Mouse (Mus musculus) thymus, postnatal 14 days (tissue): ENCODE results near the gene Chchd6.

Experiments used
- DNase-seq: peaks from one replicate; pipeline ENCODE4 v3.0.0; 2021

Gene Chchd6

DNA sequence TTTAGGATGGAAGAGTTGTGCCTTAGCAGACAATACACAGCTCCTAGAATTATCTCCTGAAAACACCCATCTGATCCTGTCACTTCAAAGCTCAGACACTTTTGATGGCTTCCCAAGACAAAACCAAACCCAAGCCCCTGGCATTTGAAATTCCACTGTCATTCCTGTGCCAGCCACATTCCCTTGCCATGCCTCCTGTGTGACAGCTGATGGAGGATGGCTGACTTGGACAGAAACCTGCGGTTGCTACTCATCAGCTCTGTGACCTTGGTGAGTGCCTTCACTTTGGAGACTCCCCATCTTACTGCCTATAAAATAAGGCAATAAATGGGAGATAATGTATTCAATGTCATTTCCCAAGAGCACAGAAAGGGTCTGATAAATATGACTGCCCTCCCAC lies 195.9 kb downstream of the Chchd6 start:
- DNase-seq, result no peak

DNA sequence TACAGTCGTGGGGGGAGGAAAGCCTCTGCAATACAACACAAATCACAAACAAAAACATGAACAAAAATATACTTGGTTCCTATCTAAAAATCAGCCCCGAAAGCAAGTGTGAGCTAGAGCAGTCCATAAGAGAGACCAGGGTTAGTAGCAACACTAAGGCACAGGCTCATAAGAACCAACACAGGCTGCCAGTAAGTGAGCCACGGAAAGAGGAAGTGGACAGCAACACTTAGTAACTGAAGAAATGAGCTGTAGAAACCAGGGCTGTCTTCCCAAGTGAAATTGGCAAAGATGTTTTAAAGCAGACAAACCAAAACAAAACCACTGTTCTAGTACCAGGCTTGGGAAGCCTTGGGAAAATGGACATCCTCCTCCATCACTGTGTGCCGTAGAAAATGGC lies 197.5 kb downstream of the Chchd6 start:
- no peak for DNase-seq

DNA sequence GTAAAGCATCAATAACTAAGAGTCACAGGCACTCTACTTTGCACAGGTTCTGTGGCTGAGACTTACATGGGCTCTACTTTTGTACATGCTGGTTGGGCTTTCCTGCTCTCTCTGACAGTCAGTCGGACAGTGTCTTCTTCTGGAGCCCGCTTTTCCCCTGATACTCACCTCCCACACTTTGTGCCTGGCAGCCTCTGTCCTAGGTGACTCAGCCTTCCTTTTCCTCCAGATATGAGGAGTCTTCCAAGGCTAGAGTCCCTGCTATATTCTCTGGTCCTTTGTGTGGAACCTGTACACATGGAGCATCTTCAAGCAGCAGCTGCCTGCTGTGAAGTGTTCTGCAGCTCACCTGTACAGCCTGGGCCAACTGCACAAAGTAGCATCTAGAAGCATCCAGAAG lies 201.6 kb downstream of the Chchd6 start:
- DNase-seq, result no peak

DNA sequence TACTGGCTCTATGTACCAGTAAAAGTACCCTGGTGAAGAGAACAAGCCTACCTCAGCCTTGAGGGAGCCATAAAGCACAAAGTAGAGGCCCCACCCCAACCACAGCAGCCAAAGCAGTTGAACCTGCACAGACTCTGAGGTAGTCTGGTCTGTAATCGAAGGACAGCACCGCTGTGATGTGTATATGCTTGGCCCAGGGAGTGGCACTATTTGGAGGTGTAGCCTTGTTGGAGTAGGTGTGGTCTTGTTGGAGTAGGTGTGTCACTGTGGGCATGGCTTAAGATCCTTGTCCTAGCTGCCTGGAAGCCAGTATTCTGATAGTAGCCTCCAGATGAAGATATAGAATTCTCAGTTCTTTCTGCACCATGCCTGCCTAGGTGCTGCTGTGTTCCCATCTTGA lies 203.2 kb downstream of the Chchd6 start:
- no peak for DNase-seq

DNA sequence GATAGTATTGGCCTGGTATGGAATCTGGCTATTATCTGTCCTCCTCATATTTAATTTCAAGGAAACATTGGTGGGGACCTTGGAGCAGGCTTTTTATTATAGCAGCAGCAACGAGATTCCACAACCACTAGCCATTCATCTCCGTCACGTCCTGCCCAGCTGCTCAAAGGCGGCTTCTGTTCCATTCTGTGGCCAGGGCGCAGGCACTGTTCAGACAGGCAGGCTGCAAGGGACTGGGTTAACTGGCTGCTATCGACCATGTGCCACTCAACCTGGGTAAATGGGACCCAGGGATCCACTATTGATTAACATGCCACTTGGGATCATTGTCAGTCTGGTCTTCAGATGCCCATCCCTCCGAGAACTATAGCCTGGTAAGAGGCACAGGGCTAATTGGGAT lies 205.7 kb downstream of the Chchd6 start:
- DNase-seq, result no peak

DNA sequence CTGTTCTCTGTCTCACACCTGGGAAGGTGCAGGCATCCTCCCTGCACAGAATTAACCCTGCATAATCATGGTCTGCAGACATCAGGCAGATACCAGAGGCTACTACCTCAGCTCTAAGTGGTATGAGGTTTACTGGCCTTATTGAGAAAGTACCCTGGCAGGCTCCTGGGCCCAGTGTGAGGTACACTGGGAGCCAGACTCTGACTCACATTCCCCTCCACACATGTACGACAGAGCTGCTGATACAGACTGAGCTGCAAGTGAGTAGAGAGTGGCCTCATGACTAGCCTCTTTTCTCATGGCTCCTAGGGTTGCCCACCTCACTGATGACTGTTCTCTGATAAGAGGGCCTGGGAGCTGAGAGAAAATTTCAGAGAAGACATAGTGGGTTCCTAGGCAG lies 208.5 kb downstream of the Chchd6 start:
- no peak for DNase-seq

DNA sequence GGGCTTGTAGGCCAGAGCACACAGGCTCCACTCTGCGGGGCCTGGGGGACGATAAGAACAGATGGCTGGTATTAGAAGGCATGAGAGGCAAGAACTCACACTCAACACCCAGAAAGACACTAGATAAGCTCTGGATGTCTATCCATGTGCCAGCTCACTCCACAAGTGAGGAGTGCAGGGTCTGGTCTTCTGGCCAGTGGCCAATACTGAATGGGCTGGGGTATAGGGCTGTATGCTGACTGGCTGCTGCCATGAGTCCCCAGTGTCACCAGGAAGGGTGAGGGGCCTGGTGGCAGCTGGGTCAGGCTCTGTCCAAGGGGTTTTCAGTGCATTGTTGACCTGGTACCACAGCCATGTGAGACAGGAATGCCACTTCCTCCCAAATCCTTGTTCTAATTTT lies 210.8 kb downstream of the Chchd6 start:
- no peak for DNase-seq

DNA sequence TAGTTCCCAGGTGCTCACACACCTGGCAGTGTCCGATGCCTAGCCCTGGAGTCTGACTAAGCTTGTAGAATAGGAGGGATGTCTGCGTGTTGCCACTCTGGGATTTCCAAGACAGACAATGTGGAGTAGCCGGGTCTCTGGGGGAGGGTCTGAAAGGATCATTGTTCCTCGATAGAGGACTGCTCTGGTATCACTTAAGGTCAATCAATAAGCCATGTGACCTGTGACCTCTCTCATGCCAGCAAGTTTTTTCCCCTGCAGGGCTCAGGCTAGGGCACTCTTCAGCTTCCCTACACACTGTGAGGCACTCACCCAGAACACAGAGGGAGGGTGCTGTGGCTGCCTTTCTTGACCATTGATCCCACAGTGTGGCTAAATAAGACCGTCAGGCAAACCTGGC lies 213.6 kb downstream of the Chchd6 start:
- no peak for DNase-seq

DNA sequence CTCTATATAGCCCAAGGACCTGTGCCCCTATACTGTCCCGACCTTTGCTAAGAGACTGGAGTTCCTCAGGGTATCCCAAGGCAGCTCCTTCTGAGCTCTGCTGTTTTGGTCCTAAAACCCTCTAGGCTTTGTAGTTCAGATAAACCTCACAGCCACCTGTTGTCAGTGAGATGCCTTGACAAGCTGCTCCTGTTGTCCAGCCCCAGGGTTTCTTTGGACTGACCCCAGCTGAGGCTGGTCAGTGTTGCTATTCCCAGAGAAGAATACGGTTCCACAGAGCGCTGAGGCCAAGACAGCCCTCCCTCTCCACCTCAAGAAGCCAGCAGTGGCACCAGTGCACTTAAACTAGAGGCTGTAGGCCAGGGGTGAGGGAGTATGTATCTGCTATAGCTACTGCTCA lies 214.3 kb downstream of the Chchd6 start:
- no peak for DNase-seq

DNA sequence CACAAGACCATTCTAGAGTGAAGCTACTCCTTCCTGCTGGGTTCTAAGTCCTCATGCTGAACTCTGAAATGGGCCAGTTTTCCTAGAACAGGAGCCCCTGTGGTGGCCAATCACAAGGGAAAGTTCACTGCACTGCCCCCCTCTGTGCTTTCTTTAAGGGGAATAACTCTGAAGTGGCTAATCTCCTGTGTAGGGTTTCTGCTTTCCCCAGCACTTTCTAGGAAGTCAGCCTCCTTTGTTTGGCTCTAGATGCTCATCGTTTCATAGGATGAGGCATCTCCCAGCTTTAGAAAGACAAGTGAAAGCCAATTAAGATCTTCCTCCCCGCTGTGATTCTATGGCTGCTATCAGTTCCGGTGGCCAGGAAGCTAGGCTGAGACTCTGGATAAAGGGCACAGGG lies 214.7 kb downstream of the Chchd6 start:
- DNase-seq, result no peak

DNA sequence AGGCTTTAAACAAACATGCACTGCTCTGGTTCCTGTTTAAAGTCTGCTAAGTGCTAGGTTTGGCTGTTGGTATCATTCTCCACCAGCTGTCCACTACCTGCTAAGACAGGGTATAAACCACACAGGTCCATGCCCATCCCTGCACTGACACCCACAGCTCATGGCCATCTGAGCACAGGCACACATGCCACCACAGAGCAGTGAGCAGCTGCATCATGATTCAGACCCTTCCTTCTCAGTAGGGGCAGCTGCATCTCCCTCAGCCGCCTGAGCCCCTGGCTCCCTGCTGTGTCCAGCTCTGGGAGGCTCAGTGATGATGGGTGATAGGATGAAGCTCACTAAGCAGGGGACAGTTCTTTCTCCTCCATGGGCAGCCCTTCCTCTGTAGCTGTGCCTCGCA lies 217.2 kb downstream of the Chchd6 start:
- no peak for DNase-seq

DNA sequence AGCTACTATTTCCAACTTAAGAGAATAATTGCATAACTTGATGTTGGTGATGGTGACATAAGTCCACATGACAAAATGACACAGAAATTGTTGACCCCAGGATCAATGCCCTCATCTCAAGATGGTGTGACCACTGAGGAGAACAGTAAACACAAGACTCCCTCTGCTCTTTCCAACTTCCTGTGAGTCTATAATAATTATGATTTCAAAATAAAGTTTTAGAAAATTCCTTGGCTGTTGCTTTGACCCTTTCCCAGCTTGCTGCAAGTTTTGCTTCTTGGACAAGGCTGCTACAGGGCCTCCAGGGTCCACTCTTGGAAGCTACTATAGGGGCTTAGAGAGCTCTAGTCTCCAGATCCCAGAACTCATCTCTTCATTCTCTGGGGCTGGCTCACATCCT lies 226.6 kb downstream of the Chchd6 start:
- DNase-seq, result no peak

DNA sequence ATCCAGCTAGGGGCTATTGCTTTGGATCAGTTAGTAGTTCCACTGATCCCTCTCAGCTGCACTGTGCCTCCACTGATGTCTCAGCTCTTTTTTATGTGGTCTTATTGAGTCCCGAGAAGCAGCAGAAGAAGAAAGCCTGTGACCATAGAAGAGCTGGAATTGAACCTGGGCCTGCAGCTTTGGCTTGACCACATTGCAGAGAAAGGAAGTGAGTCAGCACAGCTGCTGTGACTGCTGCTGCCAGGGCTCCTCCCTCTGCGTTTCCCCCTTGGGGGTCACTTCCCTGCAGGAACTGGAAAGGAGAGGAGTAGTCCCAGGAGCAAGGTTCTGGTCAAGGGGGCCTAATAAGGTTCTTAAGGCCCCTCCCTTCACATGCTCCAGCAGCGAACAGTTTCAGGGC lies 231.1 kb downstream of the Chchd6 start:
- DNase-seq, result no peak

DNA sequence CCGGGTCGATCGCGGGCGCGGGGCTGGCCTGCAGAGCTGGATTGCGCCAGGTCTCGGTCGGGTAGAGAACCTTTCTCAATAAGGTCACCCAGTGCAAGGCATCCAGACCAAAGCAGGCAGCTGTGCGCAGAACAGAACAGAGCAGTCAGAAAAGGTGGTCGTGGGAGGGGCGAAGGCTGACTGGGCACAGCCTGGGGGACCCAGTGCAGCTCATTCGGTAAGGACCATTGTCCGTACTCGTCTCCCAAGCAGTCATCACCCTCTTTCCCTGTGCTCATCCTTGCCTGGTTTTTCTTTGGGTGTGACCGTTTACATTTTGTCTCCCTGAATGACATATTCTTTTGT lies 232.4 kb downstream of the Chchd6 start:
- DNase-seq, result no peak

DNA sequence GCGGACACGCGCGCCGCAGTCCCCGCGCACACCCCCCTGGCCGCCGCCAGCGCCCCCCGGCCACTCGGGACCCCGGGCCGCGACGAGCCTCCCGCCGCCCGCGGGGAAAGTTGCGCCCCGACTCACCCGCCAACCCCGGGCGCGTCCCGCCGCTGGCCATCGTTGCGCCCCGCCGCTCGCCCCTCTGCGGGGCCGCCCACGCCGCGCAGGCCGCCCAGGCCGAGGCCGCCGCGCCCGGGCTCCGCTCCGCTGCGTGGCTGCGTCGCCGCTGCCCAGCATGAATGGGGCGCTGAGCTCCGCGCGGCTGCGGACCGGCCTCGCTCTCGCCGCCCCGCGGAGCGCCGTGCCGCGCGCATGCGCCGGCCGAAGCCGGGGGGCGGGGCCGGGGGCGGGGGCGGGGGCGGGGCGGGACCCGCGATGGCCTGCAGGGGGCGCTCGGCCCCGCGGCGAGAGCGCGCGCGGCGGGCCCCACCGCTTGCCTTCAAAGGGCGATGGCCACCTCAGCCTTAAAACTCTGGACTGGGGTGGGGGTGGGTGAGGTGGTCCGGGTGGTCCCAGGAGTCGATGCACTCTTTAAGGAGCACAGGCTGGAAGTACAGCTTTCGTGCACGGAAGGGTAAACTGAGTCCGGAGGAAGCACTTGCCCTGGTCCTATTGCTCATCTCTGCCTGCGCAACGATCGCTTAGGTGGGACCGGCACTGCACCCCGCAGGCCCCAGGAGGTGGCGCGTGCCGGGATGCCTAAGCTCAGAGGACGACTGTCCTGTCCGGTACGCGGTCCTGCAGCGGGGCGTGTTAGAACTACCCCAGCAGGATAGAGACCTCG lies 233.0 kb downstream of the Chchd6 start, which contains the start of gene Plxna1:
Gene Plxna1, minus strand, starts transcription at position 340 of the 826 bp plus-strand sequence.
- peak; percentile 56 for DNase-seq

DNA sequence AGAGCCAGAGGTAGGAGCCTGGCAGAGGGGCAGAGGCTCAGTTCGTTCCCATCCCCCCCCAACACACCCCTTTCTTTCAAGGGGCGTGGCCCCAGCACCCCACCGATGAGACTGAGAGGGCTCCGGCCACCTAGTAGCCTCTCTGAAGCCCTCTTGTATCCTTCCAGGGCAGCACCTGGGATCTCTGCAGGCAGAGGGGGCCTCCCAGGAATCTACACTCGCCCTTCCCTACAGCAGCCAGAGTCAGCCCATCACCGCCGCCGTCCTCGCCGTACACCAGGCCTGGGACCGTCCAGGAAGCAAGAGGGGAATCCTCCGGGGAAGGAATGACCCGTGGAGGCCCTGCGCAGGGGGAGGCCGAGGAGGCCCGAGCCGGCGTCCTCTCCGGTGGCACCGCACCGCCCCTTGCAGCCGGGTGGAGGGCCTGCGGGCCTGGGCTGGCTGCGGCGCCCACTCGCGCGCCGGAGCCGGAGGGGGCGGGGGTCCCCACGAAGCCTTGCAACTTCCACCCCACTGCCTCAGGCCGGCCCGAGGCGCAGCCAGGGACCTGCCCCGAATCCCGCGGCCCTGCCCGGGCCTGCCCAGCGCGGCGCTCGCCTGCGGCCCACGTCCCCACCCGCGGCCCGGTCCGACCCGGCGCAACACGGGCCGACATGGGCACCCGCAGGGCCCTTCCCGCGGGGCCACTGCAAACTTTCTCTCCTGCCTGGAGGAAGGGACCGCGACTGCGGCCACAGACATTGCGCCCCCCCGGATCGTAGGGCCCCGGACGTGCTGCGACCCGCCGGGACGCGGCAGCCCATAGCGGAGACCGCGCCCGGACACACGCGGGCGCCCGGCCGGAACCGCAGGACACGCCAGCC lies 233.8 kb downstream of the Chchd6 start:
- DNase-seq, result peak; percentile 42

DNA sequence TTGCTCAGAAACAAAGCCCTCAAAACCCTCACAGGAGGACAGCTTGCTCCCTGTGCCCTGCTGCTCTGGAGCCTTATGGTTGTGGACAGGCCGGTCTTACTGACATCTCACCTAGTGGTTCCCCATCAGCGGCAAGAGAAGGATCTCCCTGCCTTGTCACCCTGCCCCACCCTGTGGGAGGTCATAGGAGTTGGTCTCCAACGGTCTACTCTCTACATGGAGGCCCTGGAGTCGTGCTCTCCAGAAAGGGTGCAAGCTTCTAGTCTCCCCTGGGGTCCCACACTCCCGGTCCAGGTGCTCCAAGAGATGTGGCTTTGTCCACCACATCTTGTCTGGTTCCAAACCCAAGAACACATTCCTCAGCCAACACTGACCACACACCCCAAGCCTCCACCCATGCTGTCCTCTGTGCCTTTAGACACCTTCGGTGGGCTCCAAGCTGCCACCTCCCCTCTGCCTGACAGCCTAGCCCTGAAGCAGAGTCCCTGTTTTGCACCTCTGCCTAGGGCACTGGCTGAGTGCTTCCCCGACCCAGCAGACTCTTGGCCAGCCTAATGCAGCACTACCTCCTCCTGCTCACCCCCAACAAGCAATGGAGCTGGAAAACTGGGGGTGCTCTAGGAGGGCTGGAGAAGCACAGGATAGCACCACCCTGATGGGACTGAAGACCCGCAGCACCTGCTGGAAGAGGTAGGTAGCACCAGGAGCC lies 234.6 kb downstream of the Chchd6 start:
- DNase-seq, result no peak

DNA sequence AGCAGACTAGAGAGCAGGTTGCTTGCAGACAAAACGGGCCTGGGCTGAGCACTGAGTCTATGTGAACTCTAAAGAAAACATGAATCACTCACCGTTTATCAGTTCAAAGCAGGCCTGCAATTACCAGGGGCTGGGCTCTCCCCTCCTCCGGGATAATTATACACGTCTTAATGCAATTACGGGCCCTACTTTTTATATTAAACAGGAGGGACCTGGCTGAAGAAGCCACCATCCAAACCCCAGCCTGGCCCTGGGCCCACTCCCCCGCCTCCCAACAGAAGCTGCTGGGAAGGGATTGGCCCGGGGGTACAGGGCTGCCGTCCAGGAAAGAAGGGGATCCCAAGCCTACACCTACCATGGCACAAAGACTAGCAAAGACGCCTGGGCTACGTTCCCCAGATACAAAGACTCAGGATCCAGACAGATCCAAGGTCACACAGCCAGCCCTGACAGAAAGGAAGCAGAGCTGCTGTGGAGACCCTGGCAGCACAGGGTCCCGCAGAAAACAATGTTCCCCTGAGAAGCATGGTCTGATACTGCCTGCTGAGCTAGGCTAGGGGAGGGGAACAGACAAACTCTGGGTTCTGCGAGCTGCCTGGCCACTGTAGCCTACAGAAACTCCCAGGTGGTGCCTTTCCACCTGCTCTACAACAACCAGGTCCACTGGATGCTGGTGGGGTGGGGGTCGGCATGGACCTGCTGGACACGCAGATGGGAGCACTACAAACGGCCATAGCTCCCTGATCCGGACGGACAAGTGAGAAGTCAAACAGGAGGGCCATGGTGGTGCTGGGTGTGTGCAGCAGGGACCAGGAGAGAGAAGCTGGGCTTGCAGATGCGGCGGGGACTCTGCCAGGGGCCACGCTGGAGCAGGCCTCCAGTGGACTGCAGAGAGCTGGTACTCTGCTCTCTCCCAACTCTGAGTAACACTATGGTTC lies 235.4 kb downstream of the Chchd6 start:
- DNase-seq, result no peak

DNA sequence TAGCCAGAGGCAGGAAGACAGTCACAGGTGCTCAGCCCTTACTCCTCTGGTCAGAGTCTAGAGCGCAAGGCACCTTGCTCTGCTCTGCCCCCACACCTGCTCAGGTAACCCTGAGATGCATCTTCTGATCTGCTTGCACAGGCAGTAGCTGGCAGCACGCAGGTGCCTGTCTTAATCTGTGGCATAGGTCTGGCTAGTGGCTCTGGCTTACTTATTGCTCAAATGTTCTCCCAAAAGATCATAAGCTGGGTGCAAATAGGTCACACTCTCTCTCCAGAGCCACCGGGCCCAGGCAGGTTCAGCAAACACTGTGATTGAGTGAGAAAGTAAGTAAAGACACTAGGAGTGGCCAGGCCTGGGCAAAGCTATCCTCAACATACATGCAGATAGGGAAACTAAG lies 236.3 kb downstream of the Chchd6 start:
- no peak for DNase-seq

DNA sequence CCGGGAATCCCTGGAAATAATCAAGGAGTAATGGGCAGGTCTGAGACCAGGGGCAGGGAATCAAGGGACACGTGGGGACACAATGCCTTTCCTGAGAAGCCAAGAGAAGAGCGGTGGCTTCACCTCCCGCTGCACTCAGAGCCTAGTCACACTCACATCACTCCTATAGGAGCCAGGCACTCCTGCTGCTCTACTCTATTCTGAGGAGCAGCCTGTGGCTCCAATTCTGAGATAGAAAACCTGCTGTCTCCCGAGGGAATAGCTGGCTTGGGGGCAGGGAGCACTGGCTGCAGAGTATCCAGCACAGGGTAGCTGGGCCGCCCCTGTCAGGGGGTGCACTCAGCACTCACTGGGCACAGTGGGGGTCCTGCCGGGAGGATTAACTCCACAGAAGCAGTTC lies 239.8 kb downstream of the Chchd6 start:
- DNase-seq, result no peak

DNA sequence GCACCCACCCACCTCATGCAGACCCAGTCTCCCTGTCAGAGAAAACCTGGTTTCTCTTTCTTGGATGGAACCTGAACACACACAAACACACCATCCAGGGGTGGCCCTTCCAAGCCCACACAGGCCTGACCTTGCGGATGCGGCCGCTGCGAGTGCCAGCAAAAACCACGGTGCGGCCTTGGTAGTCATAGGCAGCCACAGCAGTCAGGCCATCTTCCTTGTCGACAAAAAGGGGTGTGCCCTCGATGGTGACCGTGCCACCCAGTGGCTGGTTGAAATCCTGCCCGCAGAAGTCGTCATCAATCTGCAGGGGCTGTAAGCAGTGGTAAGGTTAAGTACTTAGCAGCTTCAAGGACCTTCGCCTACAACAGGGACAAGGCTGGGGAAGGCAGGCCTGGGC lies 240.7 kb downstream of the Chchd6 start:
- DNase-seq, result no peak

DNA sequence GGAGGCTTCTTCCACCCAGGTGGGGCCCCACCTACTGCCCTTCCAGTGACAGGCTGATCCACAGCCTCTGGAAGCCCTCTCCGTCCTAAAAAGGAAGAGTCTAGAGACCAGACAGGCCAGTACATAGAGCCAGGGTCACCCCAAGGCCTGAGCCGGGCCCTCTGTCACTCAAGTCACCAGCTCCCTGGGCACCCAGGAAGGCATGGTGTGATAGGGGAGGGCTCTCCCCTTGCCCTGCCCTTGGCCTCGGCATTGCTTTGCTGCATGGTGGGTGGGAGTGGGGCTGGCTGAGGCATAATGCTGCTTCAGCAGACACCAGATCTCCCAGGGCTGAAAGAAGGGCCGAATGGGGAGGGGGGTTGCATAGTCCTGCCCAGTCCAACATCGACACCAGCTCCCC lies 241.4 kb downstream of the Chchd6 start:
- DNase-seq, result no peak

DNA sequence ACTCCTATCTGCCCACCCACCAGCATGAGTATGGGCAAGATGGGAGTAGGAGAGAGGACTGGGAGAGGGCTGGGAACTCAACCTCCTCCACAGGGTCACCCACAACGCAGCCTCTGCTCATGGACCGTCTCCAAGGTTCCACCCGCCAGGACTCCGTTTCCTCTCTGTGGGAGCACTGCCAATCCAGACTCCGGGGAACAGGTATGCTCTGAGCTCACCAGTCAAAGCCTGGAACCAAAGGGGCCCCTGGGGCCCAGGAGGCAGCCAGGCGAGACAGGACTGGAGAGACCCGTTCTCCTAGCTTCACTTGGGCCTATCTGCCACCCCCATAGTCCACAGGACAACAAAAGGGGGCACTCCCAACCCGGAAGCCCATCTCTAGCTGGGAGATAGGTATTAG lies 242.4 kb downstream of the Chchd6 start:
- no peak for DNase-seq
